10 mouse cellular contexts compared by ENCODE assay signal in genomic region chr13:78171320-78171719, GRCm38 (mm10). TPM values are rescaled to one million over a fixed set of nuclear protein-coding genes. Genes with fewer than 3 reads are reported as not detected.
DNase-seq lines count a peak whose midpoint lies in the region; ATAC-seq and TF ChIP-seq lines count a peak whose summit lies in the region.
"Had no signal": no experiment of that assay in that cellular context is flagged by ENCODE, and none has a peak within 500 bp of the region (broad histone marks: within the 10 kb centered on the region; RNA-seq: fewer than 3 reads in every experiment).

No protein-coding gene starts in this region.

- no peak for TF ChIP-seq POLR2A in cerebellum, adult 2 months (IDR thresholded peaks at IDR 0.05; ENCODE audit: borderline replicate concordance, insufficient read depth, low read length)

- 20% methylated on average over 15 of the region's 15 CpGs for WGBS in cerebellum, adult 2 months

- peak overlapping the region; percentile 40 for H3K4me3 ChIP-seq in cerebellum, adult 2 months (replicated peaks; ENCODE audit: insufficient read depth, low read depth, low read length)

- peaks cover 1% of the 10 kb centered on the region; the same call in 1 of the 2 replicates for H3K27me3 ChIP-seq in cerebellum, adult 2 months (ENCODE audit: control insufficient read depth, insufficient read depth, low read length)
- H3K27me3 ChIP-seq: CH12.LX had no signal

- no peak overlapping the region for H3K27ac ChIP-seq in cerebellum, adult 2 months (ENCODE audit: insufficient read depth, low read length)

- no peak for DNase-seq in cerebellum, adult 2 months
- DNase-seq in cerebellum, adult 11 months, result no peak
- DNase-seq in thymus, postnatal 4 days, result peak; percentile 45
- no peak for DNase-seq in thymus, postnatal 25 days
- peak; percentile 61 for DNase-seq in neural tube, embryonic 10.5 days (ENCODE audit: extremely low spot score, low spot score)
- no peak for DNase-seq in yolk sac, embryonic 10.5 days (ENCODE audit: low spot score)
- DNase-seq in layer of hippocampus, adult 11-12 months (ENCODE audit: low spot score), result no peak

- TF ChIP-seq CTCF in cerebellum, adult 2 months (IDR thresholded peaks at IDR 0.05; ENCODE audit: borderline replicate concordance, insufficient read depth, low read depth, low read length), result no peak

- H3K4me1 ChIP-seq in cerebellum, adult 2 months (ENCODE audit: control insufficient read depth, insufficient read depth, low read length), result no peaks in the 10 kb centered on the region

- ATAC-seq in hematopoietic stem cell, adult 5-6 weeks (replicated peaks in 1 of 2; ENCODE audit: insufficient read depth in 1 of 2, low FRiP score in 2 of 2, low TSS enrichment in 1 of 2, low read depth in 1 of 2, poor library complexity in 2 of 2, severe bottlenecking in 2 of 2), result peak; percentile 51 to 85; a peak in 2 of 4 replicates

RNA-seq across cellular contexts. Expression of gene Nr2f1, which starts 28.2 kb away (rescaled TPM):
- polyA plus RNA-seq in cerebellum, adult 2 months (2012; rRNA removed), result 71.3 and 84.5 TPM in 2 replicates
- not detected in 2 replicates for total RNA-seq in hematopoietic stem cell, adult 5-6 weeks (2017)
- total RNA-seq: CH12.LX; neutrophil, adult 5-6 weeks had no signal

Comparison
In these comparisons a context has a peak if more than half of its experiments do, and no peak if none do; other contexts are left out.
1. DNase-seq: peak in thymus, postnatal 4 days (single experiment) and neural tube, embryonic 10.5 days (single experiment); none in cerebellum, adult 2 months (0 of 2), cerebellum, adult 11 months (single experiment), thymus, postnatal 25 days (single experiment), yolk sac, embryonic 10.5 days (single experiment) and layer of hippocampus, adult 11-12 months (single experiment).